Mouse (Mus musculus): ENCODE results near the gene Itga11. TPM values are rescaled to one million over a fixed set of nuclear protein-coding genes. Genes with fewer than 3 reads are reported as not detected.
"Not testable (repeated sequence)": the region's sequence is repeated elsewhere in the genome, so short reads cannot be mapped to it uniquely, and the experiment has no call there.

The Itga11 gene
- not detected in 2 replicates for total RNA-seq (2015)
- not detected in 2 replicates for total RNA-seq (2017)

DNA sequence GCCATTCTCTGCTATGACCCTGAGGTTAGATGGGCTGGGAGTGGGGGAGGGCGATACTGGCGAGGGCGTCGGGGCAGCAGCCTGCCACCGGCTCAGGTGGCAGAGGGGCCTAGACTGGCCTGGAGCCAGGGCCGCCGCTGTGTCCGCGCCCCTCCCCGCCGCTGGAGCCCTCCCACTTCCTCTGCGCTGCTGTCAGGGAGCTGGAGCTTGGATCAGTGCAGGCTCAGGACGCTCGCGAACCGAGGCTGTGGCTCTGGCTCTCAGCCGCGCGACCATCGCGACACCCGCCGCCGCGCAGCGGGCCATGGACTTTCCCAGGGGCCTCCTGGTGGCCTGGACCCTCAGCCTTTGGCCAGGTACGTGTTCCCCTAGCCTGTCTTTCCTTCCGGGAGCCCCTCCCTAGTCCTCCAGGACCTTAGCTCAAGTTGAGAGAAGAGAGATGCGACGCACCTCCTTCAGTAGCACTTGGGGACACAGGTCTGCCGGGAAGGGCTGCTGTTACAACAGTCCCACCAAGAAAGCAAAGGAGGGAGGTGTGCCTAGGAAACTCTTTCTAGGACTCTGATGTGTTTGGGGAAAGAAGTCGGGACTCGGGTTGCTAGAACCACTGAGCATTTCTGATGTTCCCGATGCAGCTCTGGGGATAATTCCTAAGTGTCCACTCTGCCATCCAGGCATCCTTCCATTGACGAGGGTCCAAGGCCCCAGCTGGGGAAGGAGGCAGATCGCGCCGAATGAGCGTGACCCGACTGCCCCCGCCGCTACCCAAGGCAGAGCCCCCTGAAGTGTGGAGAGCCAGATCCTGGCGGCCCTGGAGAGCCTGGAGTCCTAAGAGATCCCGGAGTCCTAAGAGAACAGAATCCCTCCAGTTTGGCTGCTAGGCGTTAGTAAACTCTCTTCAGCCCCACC, at the start of gene Itga11:
TSS of gene Itga11 (plus strand) at position 186 of the 909 bp plus-strand sequence.
- ATAC-seq (replicated peaks; ENCODE audit: poor library complexity) = no peak

DNA sequence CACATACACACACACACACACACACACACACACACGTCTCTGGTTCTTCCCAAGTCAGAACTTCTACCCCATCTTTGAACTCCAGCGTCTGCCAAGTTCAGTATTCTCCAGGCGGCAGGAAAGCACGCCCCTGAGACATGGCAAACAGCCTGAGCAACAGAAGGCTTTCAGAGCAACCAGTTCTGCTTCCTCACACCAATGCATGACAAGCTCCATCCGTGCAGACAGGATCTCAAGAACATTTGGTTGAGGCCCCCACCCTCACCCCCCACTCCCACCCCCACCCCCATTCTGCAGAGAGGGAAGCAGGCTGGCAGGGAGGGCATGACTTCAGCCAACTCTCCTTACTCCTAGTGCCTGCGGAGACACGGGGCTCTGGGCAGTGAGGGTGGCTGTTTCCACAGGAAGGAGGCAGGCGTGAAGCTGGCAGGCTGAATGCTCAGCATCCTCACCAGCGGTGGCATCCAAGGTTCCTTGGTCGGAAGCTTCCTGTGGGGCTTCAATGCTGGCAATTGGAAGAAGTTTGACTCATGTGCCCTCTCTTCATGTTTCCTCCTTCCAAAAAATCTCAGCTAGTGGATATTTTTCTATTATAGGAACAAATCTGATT, 46.9 kb upstream of the Itga11 start:
- ATAC-seq (replicated peaks; ENCODE audit: poor library complexity) = no peak

DNA sequence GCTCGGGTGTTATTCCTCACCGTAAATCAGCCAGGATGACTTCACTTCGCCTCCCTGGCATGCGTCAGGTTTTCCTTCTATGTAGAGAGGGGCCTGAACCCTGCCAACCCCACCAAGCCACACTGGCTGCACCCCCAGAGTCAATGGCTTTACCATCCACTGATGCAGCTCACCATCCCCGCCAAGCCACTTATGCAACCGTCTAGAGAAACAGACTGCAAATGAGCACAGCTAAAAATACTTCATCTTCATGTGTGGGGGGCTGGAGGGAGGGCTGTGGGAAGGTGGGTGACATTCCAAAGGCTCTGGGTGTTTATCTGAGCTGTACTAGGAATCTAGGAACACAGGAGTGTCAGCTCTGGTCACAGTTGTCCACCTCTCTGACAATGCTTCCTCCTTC, 45.2 kb upstream of the Itga11 start:
- ATAC-seq (replicated peaks; ENCODE audit: poor library complexity) = no peak

DNA sequence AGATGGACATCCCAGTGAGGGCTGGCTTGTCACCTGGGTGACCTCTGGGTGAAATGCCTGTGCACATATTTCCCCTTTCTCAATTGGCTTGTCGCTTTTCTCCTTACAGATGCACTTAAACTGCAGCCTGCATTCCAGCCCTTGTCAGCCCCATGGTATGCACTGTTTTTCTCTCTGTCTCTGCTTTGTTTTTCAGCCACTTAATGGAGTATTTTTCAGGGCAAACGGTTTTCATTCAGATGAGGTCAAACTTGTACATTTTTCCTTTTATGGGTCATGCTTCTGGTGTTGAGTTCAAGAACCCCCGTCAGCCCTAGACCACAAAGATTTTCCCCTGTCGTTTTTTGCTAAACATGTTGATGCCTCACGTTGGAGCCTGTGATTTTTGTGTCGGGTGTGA, 39.6 kb upstream of the Itga11 start:
- no peak for ATAC-seq (replicated peaks; ENCODE audit: poor library complexity)

DNA sequence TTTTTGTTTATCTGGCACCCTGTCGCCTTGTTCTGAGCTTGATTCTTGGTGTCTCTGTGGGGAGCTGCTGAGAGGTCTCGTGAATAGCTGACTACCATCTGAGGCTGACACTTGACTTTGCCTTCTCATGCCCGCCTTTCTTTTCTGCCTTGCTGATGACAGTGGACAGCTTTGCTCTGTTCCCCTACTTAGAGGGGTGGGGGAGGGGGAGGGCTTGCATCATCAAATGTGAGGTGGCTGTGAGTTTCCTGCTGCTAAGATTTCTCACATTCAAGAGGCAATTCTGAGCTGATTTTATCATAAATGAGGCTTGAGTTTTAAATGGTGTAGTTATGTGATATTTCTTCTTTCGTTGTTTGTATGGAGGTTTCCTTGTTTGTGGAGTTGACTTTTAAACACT, 37.9 kb upstream of the Itga11 start:
- no peak for ATAC-seq (replicated peaks; ENCODE audit: poor library complexity)

DNA sequence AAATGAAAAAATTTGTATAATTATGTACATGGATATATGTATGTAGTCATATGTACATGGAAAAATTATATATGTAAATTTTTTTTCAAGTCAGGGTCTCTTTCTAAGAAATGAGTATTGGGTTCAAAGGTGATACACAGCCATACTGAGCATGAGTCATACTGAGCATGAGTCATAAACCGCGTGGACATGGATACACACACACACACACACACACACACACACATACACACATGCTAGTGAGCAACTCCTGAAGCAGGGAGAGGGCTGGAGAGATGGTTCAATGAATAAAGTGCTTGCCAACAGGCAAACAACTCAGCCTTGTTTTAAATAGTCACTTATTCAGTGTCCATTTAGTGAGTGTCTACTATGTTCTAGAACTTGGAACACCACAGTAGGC, 37.4 kb upstream of the Itga11 start:
- ATAC-seq (replicated peaks; ENCODE audit: poor library complexity) = no peak

DNA sequence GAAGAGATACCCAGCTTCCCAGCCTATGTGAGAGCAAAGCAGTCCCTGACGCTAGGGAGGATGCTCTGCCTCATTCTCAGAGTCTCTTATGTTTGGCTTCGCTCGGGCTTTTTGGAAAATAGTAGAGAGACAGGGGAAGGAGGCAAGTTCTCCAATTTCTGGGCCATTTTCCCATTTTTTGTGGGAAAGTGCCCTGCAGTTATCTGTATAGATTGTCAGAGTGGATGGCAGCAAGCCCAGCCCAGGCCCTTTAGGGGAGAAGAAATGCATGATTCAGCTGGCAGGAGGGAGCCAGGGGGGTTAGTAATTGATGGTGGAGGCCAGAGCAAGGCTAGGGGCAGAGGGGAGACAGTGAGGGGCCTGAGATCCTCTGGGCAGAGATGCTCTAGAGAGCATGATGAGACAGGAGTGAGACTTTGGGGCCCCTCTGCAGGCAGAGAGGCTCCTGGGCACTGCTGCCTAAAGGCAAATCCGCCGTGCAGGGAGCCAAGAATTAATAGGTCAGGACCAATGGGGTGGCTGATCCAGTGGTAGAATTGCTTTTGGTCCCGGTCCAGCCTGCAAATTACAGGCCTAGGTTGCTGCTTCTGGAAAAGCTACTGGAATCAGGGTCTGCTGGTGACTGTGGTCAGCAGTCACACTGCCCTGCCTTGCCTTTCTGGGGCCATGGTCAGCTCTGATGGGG, 31.8 kb upstream of the Itga11 start:
- no peak for ATAC-seq (replicated peaks; ENCODE audit: poor library complexity)

DNA sequence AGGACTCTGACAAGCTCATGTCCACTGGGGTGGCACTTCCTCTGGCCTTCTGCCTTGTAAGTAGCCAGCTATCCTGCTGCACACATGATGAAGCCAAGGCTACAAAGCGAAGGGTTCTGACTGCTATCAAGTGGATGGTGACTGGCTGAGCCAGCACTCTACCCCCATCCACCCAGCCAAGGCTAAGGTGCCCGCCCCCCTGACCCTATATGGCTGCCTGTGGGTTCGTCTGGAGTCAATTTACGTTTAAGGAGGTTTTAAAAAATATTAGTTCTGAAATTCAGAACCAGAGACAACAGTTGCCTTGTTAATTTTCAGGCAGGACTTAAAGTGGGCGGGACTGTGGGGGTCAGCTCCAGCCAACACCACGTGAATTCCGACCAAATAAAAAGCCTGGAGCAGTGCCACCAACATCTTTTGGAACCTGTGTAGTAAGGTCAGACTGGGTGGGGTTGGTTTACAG, 30.9 kb upstream of the Itga11 start:
- ATAC-seq (replicated peaks; ENCODE audit: poor library complexity) = no peak

DNA sequence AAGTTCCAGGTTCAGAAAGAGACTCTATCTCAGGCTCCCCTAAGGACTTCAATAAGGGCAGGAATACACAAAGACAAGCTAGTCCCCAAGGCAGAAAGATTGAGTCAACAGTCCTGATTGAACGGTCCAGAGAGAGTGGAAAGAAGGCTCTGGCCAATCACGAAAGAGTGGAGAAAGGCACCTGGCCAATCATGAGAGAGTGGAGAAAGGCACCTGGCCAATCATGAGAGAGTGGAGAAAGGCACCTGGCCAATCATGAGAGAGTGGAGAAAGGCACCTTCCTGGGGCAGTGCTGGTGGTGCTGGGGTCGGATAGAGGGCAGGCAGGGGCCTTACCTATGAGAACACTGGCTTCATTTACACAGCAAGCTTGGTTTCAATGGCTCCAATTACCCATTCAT, 28.2 kb upstream of the Itga11 start:
- ATAC-seq (replicated peaks; ENCODE audit: poor library complexity) = no peak

DNA sequence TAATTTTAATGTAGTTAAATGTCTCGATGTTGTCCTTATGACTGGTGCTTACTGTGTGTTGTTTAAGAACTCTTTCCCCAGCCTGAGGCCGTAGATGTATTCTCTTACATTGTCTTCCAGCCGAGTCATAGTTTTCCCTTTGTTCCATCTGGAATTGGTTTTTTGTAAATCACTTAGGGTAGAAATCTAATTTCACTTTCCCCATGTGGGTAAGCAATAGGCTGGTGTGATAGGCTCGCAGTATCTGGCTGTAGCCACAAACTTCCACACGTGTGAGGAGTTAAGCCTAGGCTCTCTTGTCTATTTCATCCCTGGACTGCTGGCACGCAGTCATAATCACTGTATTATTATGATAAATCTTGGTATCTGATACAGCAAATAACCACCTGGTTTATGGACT, 26.9 kb upstream of the Itga11 start:
- no peak for ATAC-seq (replicated peaks; ENCODE audit: poor library complexity)

DNA sequence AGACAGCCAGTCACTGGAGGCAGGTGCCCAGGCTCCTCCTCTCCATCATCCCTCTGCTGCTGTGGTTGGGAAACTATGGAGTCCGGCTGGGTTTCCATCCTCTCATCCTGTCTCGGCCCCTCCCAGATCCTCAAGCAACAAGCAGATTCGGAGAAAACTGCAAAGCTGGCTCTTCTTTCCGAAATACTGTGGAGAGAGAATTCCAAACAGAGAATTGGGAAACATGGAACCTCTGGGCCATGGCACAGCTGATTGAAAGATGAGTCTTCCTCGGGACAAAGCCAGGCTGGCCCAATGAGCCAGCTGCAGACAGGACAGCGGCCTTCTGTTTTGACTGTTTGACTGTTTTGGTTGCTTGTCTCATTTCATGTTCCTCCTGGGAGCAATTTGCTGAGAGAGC, 23.3 kb upstream of the Itga11 start:
- no peak for ATAC-seq (replicated peaks; ENCODE audit: poor library complexity)

DNA sequence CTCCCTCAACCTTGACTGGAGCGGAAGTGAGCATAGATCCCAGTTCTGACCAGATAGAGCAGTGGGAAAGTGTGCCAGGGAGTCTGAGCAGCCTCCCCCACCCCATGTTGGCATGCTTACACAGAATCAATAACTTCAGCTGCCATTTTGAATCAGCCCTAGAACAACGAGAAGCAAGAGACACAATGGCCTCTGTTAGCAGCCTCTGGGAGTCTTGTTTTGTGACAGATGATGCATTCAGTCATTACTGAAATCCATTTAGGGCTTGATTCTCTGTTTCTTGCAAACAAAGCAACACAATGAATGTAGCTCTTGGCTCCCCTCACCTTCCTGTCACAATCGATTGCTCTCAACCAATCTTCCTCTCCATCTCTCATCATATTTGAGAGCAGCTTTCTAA, 19.6 kb upstream of the Itga11 start:
- no peak for ATAC-seq (replicated peaks; ENCODE audit: poor library complexity)

DNA sequence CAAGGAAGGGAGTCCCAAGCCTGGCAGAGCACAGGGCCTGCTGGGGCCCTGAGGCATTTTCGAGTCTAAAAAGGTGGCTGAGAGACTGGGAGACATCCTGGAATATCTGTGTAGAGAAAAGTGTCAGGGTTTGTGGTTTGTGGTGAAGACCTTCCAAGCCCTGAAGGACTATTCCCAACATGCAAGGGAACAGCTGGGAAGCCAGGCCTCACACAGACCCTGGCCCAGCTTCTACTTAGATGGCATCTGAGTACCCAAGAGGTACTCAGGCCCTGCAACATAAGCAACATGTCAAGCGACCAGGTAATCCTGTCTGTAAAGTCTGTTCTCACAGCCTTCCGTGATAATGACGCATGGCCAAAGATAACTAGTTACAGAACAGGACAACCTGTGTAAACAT, 18.6 kb upstream of the Itga11 start:
- ATAC-seq (replicated peaks; ENCODE audit: poor library complexity) = no peak

DNA sequence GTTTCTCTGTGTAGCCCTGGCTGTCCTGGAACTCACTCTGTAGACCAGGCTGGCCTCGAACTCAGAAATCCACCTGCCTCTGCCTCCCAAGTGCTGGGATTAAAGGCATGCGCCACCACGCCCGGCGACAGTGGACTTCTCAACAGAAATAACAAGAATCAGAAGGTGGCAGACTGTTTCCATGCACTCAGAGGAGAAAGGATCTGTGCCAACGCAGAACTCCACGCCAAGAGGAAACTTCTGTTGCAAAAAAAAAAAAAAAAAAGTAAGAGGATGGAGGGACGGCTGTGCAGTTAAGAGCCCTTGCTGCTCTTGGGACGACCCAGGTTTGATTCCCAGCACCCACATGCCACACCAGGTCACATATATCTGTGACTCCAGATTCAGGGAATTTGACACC, 16.7 kb upstream of the Itga11 start:
- ATAC-seq (replicated peaks; ENCODE audit: poor library complexity) = not testable (repeated sequence)

DNA sequence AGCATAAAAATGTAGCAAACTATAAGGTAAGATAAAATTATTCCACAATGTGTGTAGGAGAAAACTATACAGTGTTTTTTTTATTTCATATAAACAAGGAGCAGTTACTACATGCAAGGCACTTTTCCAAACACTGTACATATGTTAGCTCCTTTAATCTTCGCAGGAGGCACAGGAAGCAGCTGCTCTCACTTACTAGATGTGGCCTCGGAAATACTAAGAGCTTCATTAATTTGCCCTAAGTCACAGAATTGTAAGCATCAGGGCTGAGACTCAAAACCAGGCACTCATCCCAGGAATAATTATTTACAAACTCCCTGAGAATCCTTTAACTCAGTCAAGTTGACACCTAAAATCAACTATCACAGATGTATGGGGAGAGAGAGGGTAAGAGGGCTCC, 14.2 kb upstream of the Itga11 start:
- ATAC-seq (replicated peaks; ENCODE audit: poor library complexity) = no peak

DNA sequence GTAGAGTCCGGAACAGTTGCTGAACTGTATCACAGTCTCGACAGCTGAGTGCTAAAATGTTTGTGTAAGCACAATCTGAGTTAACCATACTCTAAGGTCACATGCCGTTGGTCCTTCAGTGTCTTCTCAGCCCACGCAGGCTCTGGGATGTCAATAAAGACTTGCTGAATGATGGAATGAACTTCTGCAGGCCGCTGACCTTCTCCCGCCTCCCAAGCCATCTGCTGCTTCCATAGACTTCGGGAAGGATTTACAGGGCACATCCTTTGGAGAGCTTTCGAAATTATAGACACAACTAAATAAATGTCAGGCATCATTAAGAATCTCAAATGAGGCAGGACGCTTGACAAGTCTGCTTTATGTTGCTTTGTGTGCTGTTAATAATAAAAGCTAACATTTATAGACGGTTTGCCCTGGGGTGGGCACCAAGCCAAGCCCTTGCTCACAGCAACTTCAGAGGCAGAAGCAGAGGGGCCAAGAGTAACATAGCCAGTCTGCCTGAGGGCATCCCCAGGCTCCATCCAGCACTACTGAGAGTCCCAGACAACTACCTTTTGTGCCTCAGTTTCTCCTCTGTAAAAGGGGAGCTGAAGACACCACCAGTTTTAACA, 13.4 kb upstream of the Itga11 start:
- no peak for ATAC-seq (replicated peaks; ENCODE audit: poor library complexity)

DNA sequence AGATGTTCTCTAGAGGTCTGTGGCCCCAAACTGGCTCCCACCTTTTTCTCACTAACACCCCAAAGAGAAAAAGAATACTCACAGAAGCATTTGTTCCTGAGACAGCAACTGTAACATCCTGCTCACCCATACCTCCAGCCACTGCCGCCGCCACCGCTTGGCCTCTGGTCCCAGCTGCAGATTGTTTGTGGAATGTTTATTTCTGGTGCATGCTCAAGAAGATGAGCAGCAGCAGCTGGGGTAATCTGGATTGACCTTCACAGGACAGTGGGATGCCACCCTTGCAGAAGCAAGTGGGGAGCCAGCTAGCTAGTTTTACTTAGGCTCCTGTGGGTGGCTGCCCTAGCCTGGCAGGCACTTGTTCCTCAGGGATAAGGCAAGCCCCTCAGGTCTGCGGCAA, 11.7 kb upstream of the Itga11 start:
- no peak for ATAC-seq (replicated peaks; ENCODE audit: poor library complexity)

DNA sequence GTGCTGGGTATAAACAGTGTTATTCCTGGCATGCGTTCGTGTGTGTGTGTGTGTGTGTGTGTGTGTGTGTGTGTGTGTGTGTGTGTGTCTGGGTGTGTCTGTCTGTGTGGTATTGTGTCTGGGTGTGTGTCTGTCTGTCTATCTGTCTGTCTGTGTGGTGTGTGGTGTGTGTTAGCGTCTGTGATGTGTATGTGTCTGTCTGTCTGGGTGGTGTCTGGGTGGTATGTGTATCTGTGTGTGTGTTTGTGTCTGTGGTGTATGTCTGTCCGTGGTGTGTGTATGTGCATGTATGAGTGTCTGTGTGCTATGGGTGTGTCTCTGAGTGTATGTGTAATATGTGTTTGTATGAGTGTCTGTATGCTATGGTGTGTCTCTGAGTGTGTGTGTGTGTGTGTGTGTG, 9.1 kb upstream of the Itga11 start:
- ATAC-seq (replicated peaks; ENCODE audit: poor library complexity) = no peak

DNA sequence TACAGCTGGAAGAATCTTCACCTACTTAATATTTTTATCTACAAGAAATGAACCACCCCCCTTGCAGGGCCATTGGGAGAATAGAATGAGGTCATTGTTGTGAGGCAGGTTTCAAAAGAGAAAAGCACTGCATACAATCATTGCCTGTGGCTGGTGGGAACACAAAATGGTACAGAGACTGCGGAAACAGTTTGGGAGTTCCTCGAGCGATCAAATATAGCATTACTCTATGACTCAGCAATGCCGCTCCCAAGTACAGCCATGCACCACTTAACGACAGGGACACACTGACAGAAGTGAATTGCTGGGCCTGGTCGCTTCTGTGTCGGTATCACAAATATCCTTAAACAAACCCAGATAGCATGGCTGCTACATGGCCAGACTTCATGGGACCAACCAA, 4.4 kb upstream of the Itga11 start:
- ATAC-seq (replicated peaks; ENCODE audit: poor library complexity) = no peak

DNA sequence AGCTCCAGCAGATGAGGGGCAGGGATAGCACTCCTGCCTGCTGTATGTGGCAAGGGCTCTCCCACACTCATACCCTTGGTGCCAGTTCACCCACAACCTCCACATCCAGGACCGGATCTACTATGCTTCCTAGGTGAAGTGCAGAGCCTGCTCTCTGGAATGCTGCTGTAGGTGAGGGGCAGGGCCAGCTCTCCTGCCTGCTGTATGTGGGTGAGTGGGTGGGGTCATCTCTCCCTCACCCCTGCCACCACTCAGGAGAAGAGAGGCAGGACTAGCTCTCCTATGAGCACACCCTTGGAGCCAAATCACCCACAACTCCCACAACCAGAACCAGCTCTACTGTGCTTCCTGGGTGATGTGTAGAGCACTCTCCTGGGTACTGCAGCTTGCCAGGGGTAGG, 2.5 kb upstream of the Itga11 start:
- no peak for ATAC-seq (replicated peaks; ENCODE audit: poor library complexity)

DNA sequence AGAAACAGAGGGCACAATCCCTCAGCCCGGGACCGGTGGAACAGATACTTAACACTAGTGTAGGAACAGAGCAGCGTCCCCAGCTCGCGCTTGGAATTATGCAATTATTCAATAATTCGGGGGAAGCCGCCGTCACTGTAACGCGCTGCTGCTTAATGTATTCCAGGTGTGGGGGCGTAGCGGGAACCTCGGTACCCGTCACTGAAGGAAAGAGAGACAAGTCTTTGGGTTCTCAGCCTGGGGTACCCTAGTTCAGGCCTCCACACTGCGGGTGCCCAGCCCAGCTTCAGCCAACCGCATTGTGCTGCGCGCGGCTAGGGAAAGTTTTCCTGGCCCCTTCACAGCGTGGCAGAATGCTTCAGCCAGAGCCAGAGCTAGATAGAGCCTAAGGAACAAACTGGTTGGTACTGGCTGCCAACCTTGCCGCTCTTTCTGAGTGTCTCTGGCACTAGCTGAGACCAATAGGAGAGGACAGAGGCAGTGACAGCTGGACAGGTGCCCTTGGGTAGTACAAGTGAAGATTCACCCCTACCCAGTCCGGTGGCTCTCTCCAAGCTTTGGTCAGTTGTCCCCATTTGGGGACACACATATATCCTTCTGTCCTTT, 1.0 kb downstream of the Itga11 start:
- no peak for ATAC-seq (replicated peaks; ENCODE audit: poor library complexity)
